Mouse (Mus musculus) left cerebral cortex, postnatal 14 days (tissue): ENCODE data around the gene Col15a1. TPM values are rescaled to one million over a fixed set of nuclear protein-coding genes. Genes with fewer than 3 reads are reported as not detected.

Experiments
- DNase-seq, 2 experiments: peaks; one replicate each; pipeline ENCODE4 v3.0.0; 2021 to 2022; ENCODE audit warnings: low spot score in 2 of 2, mixed read lengths in 1 of 2
- intact Hi-C: fragments of 180-260 bp; cut with DNase I; formaldehyde crosslinking; loops from one replicate; pipeline ENCODE4 v1.15.1; 2025
- total RNA-seq, 2 experiments: library from RNA; stranded (reverse); gene quantifications; 2 replicates each; pipeline ENCODE4 v1.2.3; 2021

Gene Col15a1
- total RNA-seq, 2 experiments from 2014 or later = 9.0 to 13.0 TPM

GRCm38 (mm10) chr4:47227101-47227500, 19.1 kb downstream of the Col15a1 start:
- intact Hi-C loops = no loop called here
- no peak for DNase-seq

GRCm38 (mm10) chr4:47227756-47228155, 19.8 kb downstream of the Col15a1 start:
- peak; percentile 68 to 83 for DNase-seq
- intact Hi-C loops = no loop called here

GRCm38 (mm10) chr4:47228945-47229344, 21.0 kb downstream of the Col15a1 start:
- intact Hi-C loops = no loop called here
- DNase-seq = no peak

- no peak for DNase-seq
- intact Hi-C loops = no loop called here
These were observed 22.5 kb downstream of the Col15a1 start for GRCm38 (mm10) chr4:47230498-47230897.

- no peak for DNase-seq
- intact Hi-C loops = no loop called here
These were observed 23.4 kb downstream of the Col15a1 start for GRCm38 (mm10) chr4:47231322-47231721.

GRCm38 (mm10) chr4:47233192-47233835, 25.4 kb downstream of the Col15a1 start:
- DNase-seq = no peak
- intact Hi-C loops = no loop called here

GRCm38 (mm10) chr4:47234667-47235267, 26.8 kb downstream of the Col15a1 start:
- intact Hi-C loops = loop anchor here (5.0 kb wide), 1 partner anchor 112 kb away; no protein-coding TSS in a partner anchor
- peak; percentile 74 to 79 for DNase-seq

GRCm38 (mm10) chr4:47235312-47235711, 27.4 kb downstream of the Col15a1 start:
- DNase-seq = peak in 1 of 2 experiments; percentile 64
- intact Hi-C loops = loop anchor here (5.0 kb wide), 1 partner anchor 113 kb away; no protein-coding TSS in a partner anchor

- intact Hi-C loops = loop anchor here (5.0 kb wide), 1 partner anchor 114 kb away; no protein-coding TSS in a partner anchor
- DNase-seq = no peak
These were observed 28.1 kb downstream of the Col15a1 start for GRCm38 (mm10) chr4:47236104-47236503.

- intact Hi-C loops = loop anchor here (5.0 kb wide), 1 partner anchor 115 kb away; no protein-coding TSS in a partner anchor
- DNase-seq = no peak
These were observed 29.3 kb downstream of the Col15a1 start for GRCm38 (mm10) chr4:47237220-47237619.

- no peak for DNase-seq
- intact Hi-C loops = loop anchor here (5.0 kb wide), 1 partner anchor 117 kb away; no protein-coding TSS in a partner anchor
These were observed 31.2 kb downstream of the Col15a1 start for GRCm38 (mm10) chr4:47239114-47239513.

GRCm38 (mm10) chr4:47240901-47241300, 32.9 kb downstream of the Col15a1 start:
- DNase-seq = no peak
- intact Hi-C loops = no loop called here

- DNase-seq = no peak
- intact Hi-C loops = no loop called here
These were observed 34.2 kb downstream of the Col15a1 start for GRCm38 (mm10) chr4:47242127-47242526.

GRCm38 (mm10) chr4:47244651-47245050, 36.7 kb downstream of the Col15a1 start:
- intact Hi-C loops = loop anchor here (5.0 kb wide), 1 partner anchor 108 kb away; the partner anchor contains the start of gene Tgfbr1
- no peak for DNase-seq

- DNase-seq = no peak
- intact Hi-C loops = loop anchor here (5.0 kb wide), 1 partner anchor 107 kb away; the partner anchor contains the start of gene Tgfbr1
These were observed 37.7 kb downstream of the Col15a1 start for GRCm38 (mm10) chr4:47245621-47246020.

GRCm38 (mm10) chr4:47246811-47247210, 38.9 kb downstream of the Col15a1 start:
- peak in 1 of 2 experiments; percentile 70 for DNase-seq
- intact Hi-C loops = loop anchor here (5.0 kb wide), 1 partner anchor 105 kb away; the partner anchor contains the start of gene Tgfbr1

GRCm38 (mm10) chr4:47247574-47247973, 39.6 kb downstream of the Col15a1 start:
- intact Hi-C loops = loop anchor here (5.0 kb wide), 1 partner anchor 105 kb away; the partner anchor contains the start of gene Tgfbr1
- peak in 1 of 2 experiments; percentile 48 for DNase-seq

- no peak for DNase-seq
- intact Hi-C loops = loop anchor here (5.0 kb wide), 1 partner anchor 103 kb away; the partner anchor contains the start of gene Tgfbr1
These were observed 41.2 kb downstream of the Col15a1 start for GRCm38 (mm10) chr4:47249193-47249592.

GRCm38 (mm10) chr4:47251069-47251468, 43.1 kb downstream of the Col15a1 start:
- intact Hi-C loops = loop anchor here (2.0 to 5.0 kb wide), 2 partner anchors 122 to 151 kb away; no protein-coding TSS in a partner anchor
- DNase-seq = peak; percentile 60 to 75
